21 mouse cellular contexts compared by ENCODE assay signal in genomic region chr8:124212148-124212547, GRCm38 (mm10). TPM values are rescaled to one million over a fixed set of nuclear protein-coding genes. Genes with fewer than 3 reads are reported as not detected.
DNase-seq lines count a peak whose midpoint lies in the region; ATAC-seq and TF ChIP-seq lines count a peak whose summit lies in the region.
"Had no signal": no experiment of that assay in that cellular context is flagged by ENCODE, and none has a peak within 500 bp of the region (broad histone marks: within the 10 kb centered on the region; RNA-seq: fewer than 3 reads in every experiment).

No protein-coding gene starts in this region.

- WGBS in heart, embryonic 11.5 days (ENCODE audit: insufficient replicate concordance), result 30% methylated on average over 2 of the region's 2 CpGs
- 19% methylated on average over 2 of the region's 2 CpGs for WGBS in heart, embryonic 15.5 days
- WGBS in kidney, postnatal 0 days, result 53% methylated on average over 2 of the region's 2 CpGs
- WGBS in kidney, embryonic 14.5 days, result 62% methylated on average over 2 of the region's 2 CpGs
- 47% methylated on average over 2 of the region's 2 CpGs for WGBS in intestine, embryonic 16.5 days

- intact Hi-C loops in heart, postnatal 10 days (cut with DNase I), result no loop called here

- H3K9ac ChIP-seq in heart, embryonic 11.5 days (ENCODE audit: low read depth, low read length), result no peak overlapping the region
- no peak overlapping the region for H3K9ac ChIP-seq in heart, embryonic 15.5 days
- H3K9ac ChIP-seq in kidney, postnatal 0 days (ENCODE audit: low read depth, low read length), result no peak overlapping the region
- no peak overlapping the region for H3K9ac ChIP-seq in kidney, embryonic 14.5 days (ENCODE audit: low read depth, low read length)
- no peak overlapping the region for H3K9ac ChIP-seq in intestine, embryonic 16.5 days (ENCODE audit: low read depth, low read length)
- H3K9ac ChIP-seq: forebrain, embryonic 13.5 days; hindbrain, embryonic 12.5 days had no signal

- H3K36me3 ChIP-seq in heart, embryonic 11.5 days (ENCODE audit: control insufficient read depth, insufficient read depth, low read length), result no peaks in the 10 kb centered on the region
- H3K36me3 ChIP-seq in heart, embryonic 15.5 days, result no peaks in the 10 kb centered on the region
- H3K36me3 ChIP-seq in kidney, postnatal 0 days (ENCODE audit: insufficient read depth, low read length), result no peaks in the 10 kb centered on the region
- H3K36me3 ChIP-seq in kidney, embryonic 14.5 days (ENCODE audit: control insufficient read depth, insufficient read depth, low read length), result no peaks in the 10 kb centered on the region
- no peaks in the 10 kb centered on the region for H3K36me3 ChIP-seq in intestine, embryonic 16.5 days (ENCODE audit: control insufficient read depth, insufficient read depth, low read length)
- H3K36me3 ChIP-seq: embryonic facial prominence, embryonic 10.5 days; hindbrain, embryonic 12.5 days had no signal

- DNase-seq in heart, postnatal 4 days, result no peak
- DNase-seq in heart, postnatal 10 days, result no peak
- peak; percentile 22 for DNase-seq in kidney, postnatal 0 days (ENCODE audit: low spot score)
- DNase-seq: adrenal gland, postnatal 14 days; cerebellum, adult 18-20 months; cerebellum, postnatal 10 days; gastrocnemius, postnatal 10 days; kidney, adult 8-10 months; kidney, postnatal 10 days had no signal

- no peak for TF ChIP-seq CTCF in kidney, postnatal 0 days (IDR thresholded peaks at IDR 0.05; ENCODE audit: low read depth)

- ATAC-seq in heart, embryonic 11.5 days (replicated peaks; ENCODE audit: insufficient number of reproducible peaks, low FRiP score, low TSS enrichment), result no peak
- ATAC-seq in heart, embryonic 15.5 days (replicated peaks; ENCODE audit: insufficient number of reproducible peaks, insufficient read depth, low FRiP score, low read depth), result 0 out of 2 replicates have a peak, but pooled peaks have one; percentile 43
- ATAC-seq in kidney, postnatal 0 days (replicated peaks; ENCODE audit: low FRiP score, low read depth), result no peak
- no peak for ATAC-seq in kidney, embryonic 14.5 days (ENCODE audit: low FRiP score, low TSS enrichment)
- ATAC-seq in intestine, embryonic 16.5 days, result no peak
- ATAC-seq: activated CD4-positive, CD25-positive, alpha-beta regulatory T cell, adult 4 months; forebrain, embryonic 13.5 days; hindbrain, embryonic 16.5 days; inflammation-experienced regulatory T-cells, adult 6 months; Patski had no signal

- no peaks in the 10 kb centered on the region for H3K27me3 ChIP-seq in heart, embryonic 11.5 days (ENCODE audit: control insufficient read depth, insufficient read depth, low read length)
- H3K27me3 ChIP-seq in heart, embryonic 15.5 days, result no peaks in the 10 kb centered on the region
- H3K27me3 ChIP-seq in kidney, postnatal 0 days (ENCODE audit: insufficient read depth, low read length), result no peaks in the 10 kb centered on the region
- no peaks in the 10 kb centered on the region for H3K27me3 ChIP-seq in kidney, embryonic 14.5 days (ENCODE audit: control insufficient read depth, insufficient read depth, low read length)
- H3K27me3 ChIP-seq in intestine, embryonic 16.5 days (replicated peaks; ENCODE audit: control insufficient read depth, insufficient read depth, low read length), result no peaks in the 10 kb centered on the region
- H3K27me3 ChIP-seq: CH12.LX; forebrain, embryonic 13.5 days; hindbrain, embryonic 12.5 days; Patski had no signal

- peak overlapping the region; percentile 80 for H3K27ac ChIP-seq in heart, embryonic 11.5 days (ENCODE audit: low read depth, low read length)
- peak overlapping the region; percentile 62 for H3K27ac ChIP-seq in heart, embryonic 15.5 days
- H3K27ac ChIP-seq in kidney, postnatal 0 days, result no peak overlapping the region
- H3K27ac ChIP-seq in kidney, embryonic 14.5 days (ENCODE audit: low read depth, low read length), result no peak overlapping the region
- H3K27ac ChIP-seq in intestine, embryonic 16.5 days (ENCODE audit: low read length), result peak overlapping the region; percentile 31
- H3K27ac ChIP-seq: embryonic facial prominence, embryonic 10.5 days; forebrain, embryonic 13.5 days; hindbrain, embryonic 12.5 days had no signal

- H3K4me2 ChIP-seq in heart, embryonic 11.5 days, result no peak overlapping the region
- no peak overlapping the region for H3K4me2 ChIP-seq in heart, embryonic 15.5 days
- no peak overlapping the region for H3K4me2 ChIP-seq in kidney, postnatal 0 days (ENCODE audit: low read length)
- H3K4me2 ChIP-seq in kidney, embryonic 14.5 days (replicated peaks; ENCODE audit: low read depth, low read length), result no peak overlapping the region
- H3K4me2 ChIP-seq in intestine, embryonic 16.5 days (ENCODE audit: low read depth, low read length), result no peak overlapping the region
- H3K4me2 ChIP-seq: forebrain, embryonic 13.5 days; hindbrain, embryonic 12.5 days had no signal

- peaks cover 9% of the 10 kb centered on the region for H3K4me1 ChIP-seq in heart, embryonic 11.5 days (ENCODE audit: control insufficient read depth, insufficient read depth, low read length)
- H3K4me1 ChIP-seq in heart, embryonic 15.5 days (replicated peaks), result peaks cover 16% of the 10 kb centered on the region
- no peaks in the 10 kb centered on the region for H3K4me1 ChIP-seq in kidney, postnatal 0 days (replicated peaks; ENCODE audit: insufficient read depth, low read length)
- no peaks in the 10 kb centered on the region for H3K4me1 ChIP-seq in kidney, embryonic 14.5 days (ENCODE audit: control insufficient read depth, insufficient read depth, low read length)
- H3K4me1 ChIP-seq in intestine, embryonic 16.5 days (ENCODE audit: control insufficient read depth, insufficient read depth, low read length), result peaks cover 8% of the 10 kb centered on the region
- H3K4me1 ChIP-seq: forebrain, embryonic 13.5 days; hindbrain, embryonic 12.5 days had no signal

- no peak overlapping the region for H3K4me3 ChIP-seq in heart, embryonic 11.5 days (ENCODE audit: low read depth, low read length)
- H3K4me3 ChIP-seq in heart, embryonic 15.5 days, result no peak overlapping the region
- no peak overlapping the region for H3K4me3 ChIP-seq in kidney, postnatal 0 days (replicated peaks; ENCODE audit: low read depth, low read length)
- H3K4me3 ChIP-seq in kidney, embryonic 14.5 days (ENCODE audit: low read length), result no peak overlapping the region
- no peak overlapping the region for H3K4me3 ChIP-seq in intestine, embryonic 16.5 days (ENCODE audit: low read length)
- H3K4me3 ChIP-seq: embryonic facial prominence, embryonic 10.5 days; forebrain, embryonic 13.5 days; hindbrain, embryonic 12.5 days had no signal

- H3K9me3 ChIP-seq in heart, embryonic 11.5 days (replicated peaks; ENCODE audit: control insufficient read depth, low read length), result no peaks in the 10 kb centered on the region
- H3K9me3 ChIP-seq in heart, embryonic 15.5 days (replicated peaks), result no peaks in the 10 kb centered on the region
- H3K9me3 ChIP-seq in kidney, postnatal 0 days (replicated peaks; ENCODE audit: low read length), result no peaks in the 10 kb centered on the region
- H3K9me3 ChIP-seq in kidney, embryonic 14.5 days (ENCODE audit: control insufficient read depth, low read length), result no peaks in the 10 kb centered on the region
- no peaks in the 10 kb centered on the region for H3K9me3 ChIP-seq in intestine, embryonic 16.5 days (ENCODE audit: control insufficient read depth, low read length)
- H3K9me3 ChIP-seq: embryonic facial prominence, embryonic 10.5 days; forebrain, embryonic 13.5 days; hindbrain, embryonic 12.5 days had no signal

RNA-seq across cellular contexts. Expression of gene Galnt2, which starts 19.0 kb away (rescaled TPM):
- polyA plus RNA-seq in heart, embryonic 11.5 days (2014; fragmentation: Nextera tagmentation; extraction: Ambion mirVana), result 63.2 and 72.3 TPM in 2 replicates
- total RNA-seq in heart, postnatal 4 days (2021), result 10 to 100 TPM; 47.2 to 52.9 TPM
- 44.7 and 55.3 TPM in 2 replicates for polyA plus RNA-seq in heart, embryonic 15.5 days (2015; fragmentation: Nextera tagmentation; extraction: Ambion mirVana)
- 10 to 100 TPM; 45.6 to 51.4 TPM for total RNA-seq in heart, postnatal 10 days (2021)
- 60.3 and 60.6 TPM in 2 replicates for polyA plus RNA-seq in kidney, postnatal 0 days (2015; fragmentation: Nextera tagmentation; extraction: Ambion mirVana)
- polyA plus RNA-seq in kidney, embryonic 14.5 days (2014; fragmentation: Nextera tagmentation; extraction: Ambion mirVana), result 41.6 and 57.7 TPM in 2 replicates
- 35.1 and 35.9 TPM in 2 replicates for polyA plus RNA-seq in intestine, embryonic 16.5 days (2015; fragmentation: Nextera tagmentation; extraction: Ambion mirVana)

Comparison
In these comparisons a context has a peak if more than half of its experiments do, and no peak if none do; other contexts are left out.
1. H3K27ac ChIP-seq: peak in heart, embryonic 11.5 days (single experiment), heart, embryonic 15.5 days (single experiment) and intestine, embryonic 16.5 days (single experiment); none in kidney, postnatal 0 days (single experiment) and kidney, embryonic 14.5 days (single experiment).